Mouse (Mus musculus) 3T3-L1 (cell line): ENCODE measurements around the gene Vac14.

Experiments used
- DNase-seq: peaks from one replicate; pipeline ENCODE4 v3.0.0-alpha.2; 2015; ENCODE audit warnings: low read depth, low spot score

Gene Vac14

GRCm38 (mm10) chr8:110618391-110619207 is at the start of gene Vac14:
Vac14 (plus strand) TSS chr8:110618585.
- peak; percentile 98 for DNase-seq

- no peak for DNase-seq
These were observed 25.7 kb upstream of the Vac14 start for GRCm38 (mm10) chr8:110592641-110593040.

GRCm38 (mm10) chr8:110594164-110594563 is 24.2 kb upstream of the Vac14 start:
- DNase-seq: no peak

- DNase-seq: peak; percentile 75
These were observed 13.8 kb upstream of the Vac14 start for GRCm38 (mm10) chr8:110604556-110604955.

- DNase-seq: peak; percentile 73
These were observed 12.9 kb upstream of the Vac14 start for GRCm38 (mm10) chr8:110605401-110606015.

GRCm38 (mm10) chr8:110615730-110616129 is 2.7 kb upstream of the Vac14 start:
- DNase-seq: no peak

- DNase-seq: no peak
These were observed 505 bp upstream of the Vac14 start for GRCm38 (mm10) chr8:110617801-110618358.

GRCm38 (mm10) chr8:110619208-110619574 is 806 bp downstream of the Vac14 start:
- no peak for DNase-seq

- DNase-seq: peak; percentile 68
These were observed 1.5 kb downstream of the Vac14 start for GRCm38 (mm10) chr8:110619919-110620318.

GRCm38 (mm10) chr8:110626431-110626830 is 8.0 kb downstream of the Vac14 start:
- no peak for DNase-seq

- peak; percentile 93 for DNase-seq
These were observed 11.1 kb downstream of the Vac14 start for GRCm38 (mm10) chr8:110629245-110630063.

- peak; percentile 65 for DNase-seq
These were observed 11.7 kb downstream of the Vac14 start for GRCm38 (mm10) chr8:110630079-110630478.

- DNase-seq: peak; percentile 98
These were observed 12.2 kb downstream of the Vac14 start for GRCm38 (mm10) chr8:110630571-110631071.

GRCm38 (mm10) chr8:110631201-110631600 is 12.8 kb downstream of the Vac14 start:
- DNase-seq: peak; percentile 87

GRCm38 (mm10) chr8:110633814-110634213 is 15.4 kb downstream of the Vac14 start:
- no peak for DNase-seq

- DNase-seq: no peak
These were observed 17.8 kb downstream of the Vac14 start for GRCm38 (mm10) chr8:110636182-110636581.

GRCm38 (mm10) chr8:110642331-110642730 is 23.9 kb downstream of the Vac14 start:
- no peak for DNase-seq

- no peak for DNase-seq
These were observed 24.8 kb downstream of the Vac14 start for GRCm38 (mm10) chr8:110643177-110643576.

- DNase-seq: no peak
These were observed 26.0 kb downstream of the Vac14 start for GRCm38 (mm10) chr8:110644422-110644821.

GRCm38 (mm10) chr8:110644901-110645300 is 26.5 kb downstream of the Vac14 start:
- no peak for DNase-seq

- DNase-seq: no peak
These were observed 27.0 kb downstream of the Vac14 start for GRCm38 (mm10) chr8:110645340-110645739.

GRCm38 (mm10) chr8:110646064-110646463 is 27.7 kb downstream of the Vac14 start:
- DNase-seq: peak; percentile 82
